Mouse (Mus musculus) cerebellum, adult 2 months (tissue): ENCODE measurements around the gene Unc5c. TPM values are rescaled to one million over a fixed set of nuclear protein-coding genes. Genes with fewer than 3 reads are reported as not detected.

Experiments used
- DNase-seq, 2 experiments: peaks; one replicate each; pipeline ENCODE4 v3.0.0; 2021
- H3K27ac ChIP-seq: fragments of 200-500 bp; 2 replicates; pipeline ENCODE4 v1.5.1; 2012; ENCODE audit warnings: low read length, control low read depth, inconsistent platforms; ENCODE audit not compliant: insufficient read depth
- H3K27me3 ChIP-seq: fragments of 200-500 bp; 2 replicates; pipeline ENCODE4 v1.6.1; 2012; ENCODE audit warnings: inconsistent platforms, mild to moderate bottlenecking, low read length, moderate library complexity; ENCODE audit not compliant: control insufficient read depth, insufficient read depth
- H3K4me1 ChIP-seq: fragments of 200-500 bp; 2 replicates; pipeline ENCODE4 v1.6.1; 2011; ENCODE audit warnings: low read length; ENCODE audit not compliant: control insufficient read depth, insufficient read depth
- H3K4me3 ChIP-seq: fragments of 200-500 bp; replicated peaks from 2 replicates; pipeline ENCODE3; 2011; ENCODE audit warnings: mild to moderate bottlenecking, low read depth, low read length, control low read depth; ENCODE audit not compliant: insufficient read depth
- CTCF ChIP-seq: fragments of 200-500 bp; IDR thresholded peaks from 2 replicates; pipeline ENCODE4 v1.5.1; 2011; ENCODE audit warnings: low read depth, mild to moderate bottlenecking, control low read depth, low read length, moderate library complexity, borderline replicate concordance; ENCODE audit not compliant: insufficient read depth
- POLR2A ChIP-seq: fragments of 200-500 bp; IDR thresholded peaks from 2 replicates; pipeline ENCODE4 v1.6.1; 2011; ENCODE audit warnings: low read length, control low read depth, borderline replicate concordance; ENCODE audit not compliant: insufficient read depth
- WGBS: fragments of 180-500 bp; shearing (Covaris S2); methylation state at CpG from one replicate; pipeline ENCODE4 v1.1.7; 2018; 5-methylcytosine and 5-hydroxymethylcytosine counted together
- polyA plus RNA-seq: library from polyadenylated mRNA; depleted of rRNA; stranded (reverse); fragments of >200 nt; gene quantifications from 2 replicates; pipeline ENCODE4 v1.2.3, GENCODE M21; 2012; rRNA removed

Unc5c gene
- polyA plus RNA-seq = 19.4 and 22.8 TPM in 2 replicates

DNA sequence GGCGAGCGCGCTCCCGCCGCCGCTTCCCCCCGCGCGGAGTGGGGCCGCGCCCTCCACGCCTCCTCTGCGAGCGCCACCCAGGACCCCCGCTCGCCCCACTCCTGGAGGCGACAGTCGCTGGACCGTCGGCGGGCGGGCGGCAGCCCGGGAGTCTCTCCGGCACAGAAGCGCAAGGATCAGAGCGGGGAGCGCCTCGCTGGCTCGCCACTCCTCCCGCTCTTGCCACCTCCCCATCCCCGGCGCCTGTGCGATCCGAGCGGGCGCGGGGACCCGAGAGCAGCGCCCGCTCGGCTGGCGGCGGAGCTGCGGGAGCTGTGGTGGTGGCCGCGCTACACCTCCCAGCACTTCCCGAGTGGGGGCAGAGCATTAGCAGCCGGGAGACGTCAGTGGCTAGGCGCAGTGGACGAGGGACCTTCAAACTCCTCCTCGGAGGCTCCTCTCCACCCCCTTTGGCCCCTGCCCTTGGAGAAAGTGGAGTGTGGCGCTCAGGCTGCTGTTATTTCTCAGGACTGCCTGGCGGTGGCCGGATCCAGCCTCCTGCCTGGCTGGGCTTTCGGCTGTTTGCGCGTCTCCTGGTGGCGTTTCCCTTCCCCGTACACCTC, at the start of gene Unc5c:
Gene Unc5c, plus strand, starts transcription at position 113 of the 602 bp plus-strand sequence.
- peak; percentile 8; the same call in 1 of the 2 replicates for TF ChIP-seq CTCF
- peak; percentile 80 for TF ChIP-seq POLR2A
- H3K4me3 ChIP-seq = peak within 1 kb of the TSS; percentile 90
- under 1% methylated on average over 61 of the region's 61 CpGs for WGBS

GRCm38 (mm10) chr3:141457475-141457874, 7.5 kb upstream of the Unc5c start:
- no peaks in the 10 kb centered on the region; the same call in 1 of the 2 replicates for H3K4me1 ChIP-seq
- WGBS = 94% methylated on average over 2 of the region's 2 CpGs

More for the DNA sequence above, at the start of gene Unc5c:
- Histone ChIP-seq H3K4me1 (peaks cover 9% of the 10 kb centered on the region; the same call in 1 of the 2 replicates), H3K27ac (peak within 1 kb of the TSS; percentile 91), H3K27me3 (no peaks in the 10 kb centered on the region)
- DNase-seq = peak; percentile 93 to 95

GRCm38 (mm10) chr3:141462482-141462881, 2.5 kb upstream of the Unc5c start:
- peaks cover 4% of the 10 kb centered on the region; the same call in 1 of the 2 replicates for H3K4me1 ChIP-seq
- no peak for TF ChIP-seq POLR2A
- TF ChIP-seq CTCF = peak; percentile 7; the same call in 1 of the 2 replicates
- no peaks in the 10 kb centered on the region for H3K27me3 ChIP-seq
- peak; percentile 41 for DNase-seq
- whole genome bisulfite sequencing = 28% methylated on average over 7 of the region's 7 CpGs
- peak overlapping the region; percentile 28 for H3K4me3 ChIP-seq
- peak overlapping the region; percentile 57; the same call in 1 of the 2 replicates for H3K27ac ChIP-seq

More at GRCm38 (mm10) chr3:141457475-141457874, 7.5 kb upstream of the Unc5c start:
- Histone ChIP-seq H3K4me3 (no peak overlapping the region), H3K27me3 (no peaks in the 10 kb centered on the region), H3K27ac (no peak overlapping the region)
- no peak for DNase-seq
- TF ChIP-seq POLR2A (no peak), CTCF (no peak)

DNA sequence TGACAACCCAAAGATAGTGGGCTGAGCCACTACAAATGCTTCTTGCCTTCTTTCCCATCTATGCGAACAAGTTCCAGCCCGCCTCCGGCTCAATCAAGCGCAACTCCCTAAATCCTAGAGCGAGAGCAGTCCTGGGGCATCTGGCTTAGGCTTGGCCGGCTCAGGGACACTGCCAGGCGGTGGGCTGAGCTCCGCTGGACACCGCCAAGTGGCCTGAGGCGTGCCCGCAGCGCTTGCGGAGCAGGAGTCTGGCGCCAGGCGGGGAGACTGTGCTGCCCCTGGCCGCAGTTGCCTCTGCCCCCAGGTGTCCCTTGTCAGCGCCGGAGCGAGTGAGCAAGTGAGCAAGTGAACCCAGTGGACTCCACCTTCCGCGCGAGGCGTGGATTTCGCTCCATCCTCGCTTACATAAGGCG, 319 bp upstream of the Unc5c start:
- DNase-seq = peak; percentile 90 to 93
- H3K4me3 ChIP-seq = peak overlapping the region; percentile 90
- under 1% methylated on average over 26 of the region's 26 CpGs for WGBS
- H3K27ac ChIP-seq = peak overlapping the region; percentile 91
- no peaks in the 10 kb centered on the region for H3K27me3 ChIP-seq
- TF ChIP-seq CTCF (0 out of 2 replicates have a peak, but pooled peaks have one; percentile 3), POLR2A (peak; percentile 42; the same call in 1 of the 2 replicates)
- H3K4me1 ChIP-seq = peaks cover 7% of the 10 kb centered on the region; the same call in 1 of the 2 replicates

GRCm38 (mm10) chr3:141466061-141466460, 1.0 kb downstream of the Unc5c start:
- Histone ChIP-seq H3K27ac (peak overlapping the region; percentile 91), H3K27me3 (no peaks in the 10 kb centered on the region), H3K4me1 (peaks cover 9% of the 10 kb centered on the region; the same call in 1 of the 2 replicates), H3K4me3 (peak overlapping the region; percentile 90)
- DNase-seq = peak; percentile 78 to 82
- TF ChIP-seq CTCF (no peak), POLR2A (no peak)
- WGBS = under 1% methylated on average over 20 of the region's 20 CpGs

- no peak for TF ChIP-seq CTCF
- H3K27me3 ChIP-seq = no peaks in the 10 kb centered on the region
- WGBS = 4% methylated on average over 3 of the region's 3 CpGs
Measured at GRCm38 (mm10) chr3:141466727-141467335, 1.8 kb downstream of the Unc5c start.

GRCm38 (mm10) chr3:141469338-141469737, 4.3 kb downstream of the Unc5c start:
- no peaks in the 10 kb centered on the region for H3K27me3 ChIP-seq

More at GRCm38 (mm10) chr3:141466727-141467335, 1.8 kb downstream of the Unc5c start:
- peak overlapping the region; percentile 80 for H3K27ac ChIP-seq
- H3K4me3 ChIP-seq = peak overlapping the region; percentile 98
- DNase-seq = peak; percentile 44 to 59
- H3K4me1 ChIP-seq = peaks cover 9% of the 10 kb centered on the region; the same call in 1 of the 2 replicates

More at GRCm38 (mm10) chr3:141469338-141469737, 4.3 kb downstream of the Unc5c start:
- TF ChIP-seq CTCF (peak; percentile 47; the same call in 1 of the 2 replicates), POLR2A (no peak)
- Histone ChIP-seq H3K4me3 (no peak overlapping the region), H3K27ac (no peak overlapping the region), H3K4me1 (peaks cover 13% of the 10 kb centered on the region; the same call in 1 of the 2 replicates)
- peak in 1 of 2 experiments; percentile 53 for DNase-seq
- 24% methylated on average over 2 of the region's 2 CpGs for WGBS
